Mouse (Mus musculus) liver, postnatal 0 days (tissue): Measurements from ENCODE around the gene Brsk2. TPM values are rescaled to one million over a fixed set of nuclear protein-coding genes. Genes with fewer than 3 reads are reported as not detected.

Source experiments
- ATAC-seq: fragments of 200-750 bp; cut with Nextera tagmentation; 2 replicates; pipeline ENCODE4 v1.8.0; 2017; ENCODE audit warnings: mild to moderate bottlenecking, moderate library complexity
- DNase-seq: peaks from one replicate; pipeline ENCODE4 v3.0.0-alpha.2; 2016
- H3K27ac ChIP-seq: fragments of 300-500 bp; sonication (generic); 2 replicates; pipeline ENCODE4 v1.5.1; 2014; ENCODE audit warnings: antibody characterized with exemption, moderate library complexity, mild to moderate bottlenecking, low read depth
- H3K27me3 ChIP-seq: fragments of 300-500 bp; sonication (generic); 2 replicates; pipeline ENCODE4 v1.6.1; 2014; ENCODE audit warnings: low read length, control low read depth, mixed read lengths; ENCODE audit not compliant: insufficient read depth
- H3K36me3 ChIP-seq: fragments of 300-500 bp; sonication (generic); replicated peaks from 2 replicates; pipeline ENCODE4 v1.6.1; 2014; ENCODE audit warnings: mild to moderate bottlenecking, control low read depth, low read length, moderate library complexity, mixed read lengths; ENCODE audit not compliant: insufficient read depth
- H3K4me1 ChIP-seq: fragments of 300-500 bp; sonication (generic); 2 replicates; pipeline ENCODE4 v1.6.1; 2014; ENCODE audit warnings: antibody characterized with exemption, mild to moderate bottlenecking, control low read depth; ENCODE audit not compliant: insufficient read depth
- H3K4me2 ChIP-seq: fragments of 300-500 bp; sonication (generic); 2 replicates; pipeline ENCODE4 v1.6.1; 2014; ENCODE audit warnings: low read depth, mild to moderate bottlenecking, low read length, moderate library complexity, mixed read lengths
- H3K4me3 ChIP-seq: fragments of 300-500 bp; sonication (generic); 2 replicates; pipeline ENCODE4 v1.5.1; 2014; ENCODE audit warnings: low read depth, low read length
- H3K9ac ChIP-seq: fragments of 300-500 bp; sonication (generic); replicated peaks from 2 replicates; pipeline ENCODE4 v1.6.1; 2014; ENCODE audit warnings: mild to moderate bottlenecking, moderate library complexity
- H3K9me3 ChIP-seq: fragments of 300-500 bp; sonication (generic); 2 replicates; pipeline ENCODE4 v1.6.1; 2016; ENCODE audit warnings: mild to moderate bottlenecking, control low read depth, low read length, mixed read lengths
- CTCF ChIP-seq: sonication (generic); IDR thresholded peaks from 2 replicates; pipeline ENCODE4 v1.5.1; 2016; ENCODE audit warnings: antibody characterized with exemption, low read depth
- EP300 ChIP-seq: IDR thresholded peaks from 2 replicates; pipeline ENCODE4 v1.6.1; 2016; ENCODE audit warnings: antibody characterized with exemption, low read depth, mild to moderate bottlenecking
- WGBS: fragments of 180-500 bp; shearing (Covaris S2); extraction: QIAGEN DNeasy Blood & Tissue Kit; methylation state at CpG from one replicate; pipeline ENCODE4 v1.1.7; 2014; ENCODE audit not compliant: insufficient replicate concordance; 5-methylcytosine and 5-hydroxymethylcytosine counted together
- polyA plus RNA-seq: library from polyadenylated mRNA; unstranded; fragments of >200 nt; fragmentation: Nextera tagmentation; extraction: Ambion mirVana; gene quantifications from 2 replicates; pipeline ENCODE4 v1.2.1, GENCODE M21; 2015

Brsk2 gene
- polyA plus RNA-seq, 1 experiment from 2014 or later: 0.13 TPM

GRCm38 (mm10) chr7:142001597-142002340 lies 52.2 kb downstream of the Brsk2 start:
- Histone ChIP-seq H3K4me1 (no peaks in the 10 kb centered on the region), H3K27ac (no peak overlapping the region), H3K4me3 (no peak overlapping the region), H3K4me2 (no peak overlapping the region), H3K9ac (no peak overlapping the region), H3K36me3 (no peaks in the 10 kb centered on the region), H3K9me3 (no peaks in the 10 kb centered on the region), H3K27me3 (no peaks in the 10 kb centered on the region)
- ATAC-seq (no peak), DNase-seq (no peak)
- WGBS: 87% methylated on average over 19 of the region's 22 CpGs
- TF ChIP-seq EP300 (no peak), CTCF (no peak)

- H3K27ac ChIP-seq: no peak overlapping the region
- H3K9me3 ChIP-seq: no peaks in the 10 kb centered on the region
- H3K36me3 ChIP-seq: peaks cover 41% of the 10 kb centered on the region
- no peaks in the 10 kb centered on the region for H3K27me3 ChIP-seq
- ATAC-seq (peak; percentile 61), DNase-seq (peak; percentile 64)
- peaks cover 12% of the 10 kb centered on the region for H3K4me1 ChIP-seq
- TF ChIP-seq EP300 (no peak), CTCF (peak; percentile 82)
- no peak overlapping the region for H3K4me2 ChIP-seq
- no peak overlapping the region for H3K9ac ChIP-seq
- no peak overlapping the region for H3K4me3 ChIP-seq
- WGBS: 67% methylated on average over 1 of the region's 1 CpGs
These were observed 67.0 kb downstream of the Brsk2 start for GRCm38 (mm10) chr7:142016562-142016961.

- Histone ChIP-seq H3K4me1 (peaks cover 19% of the 10 kb centered on the region), H3K27ac (no peak overlapping the region), H3K9me3 (no peaks in the 10 kb centered on the region), H3K4me2 (no peak overlapping the region), H3K4me3 (no peak overlapping the region), H3K27me3 (no peaks in the 10 kb centered on the region), H3K36me3 (peaks cover 15% of the 10 kb centered on the region; the same call in 1 of the 2 replicates), H3K9ac (no peak overlapping the region)
- DNase-seq (no peak), ATAC-seq (no peak)
- 55% methylated on average over 2 of the region's 2 CpGs for WGBS
- no peak for TF ChIP-seq EP300
- peak; percentile 51 for TF ChIP-seq CTCF
These were observed 70.1 kb downstream of the Brsk2 start for GRCm38 (mm10) chr7:142019699-142020098.

- Histone ChIP-seq H3K4me1 (peaks cover 19% of the 10 kb centered on the region), H3K4me3 (no peak overlapping the region), H3K9me3 (no peaks in the 10 kb centered on the region), H3K9ac (no peak overlapping the region), H3K27me3 (no peaks in the 10 kb centered on the region), H3K36me3 (peaks cover 5% of the 10 kb centered on the region; the same call in 1 of the 2 replicates), H3K4me2 (no peak overlapping the region), H3K27ac (no peak overlapping the region)
- no peak for DNase-seq
- no peak for ATAC-seq
- no peak for TF ChIP-seq EP300
- TF ChIP-seq CTCF: no peak
- 54% methylated on average over 3 of the region's 3 CpGs for WGBS
These were observed 71.3 kb downstream of the Brsk2 start for GRCm38 (mm10) chr7:142020827-142021226.

- ATAC-seq (no peak), DNase-seq (no peak)
- Histone ChIP-seq H3K27me3 (no peaks in the 10 kb centered on the region), H3K9me3 (no peaks in the 10 kb centered on the region), H3K27ac (peak overlapping the region; percentile 63), H3K4me3 (0 out of 2 replicates have a peak overlapping the region, but pooled peaks have one; percentile 2), H3K4me1 (peaks cover 19% of the 10 kb centered on the region), H3K9ac (0 out of 2 replicates have a peak overlapping the region, but pooled peaks have one; percentile 7), H3K4me2 (peak overlapping the region; percentile 42; the same call in 1 of the 2 replicates), H3K36me3 (no peaks in the 10 kb centered on the region)
- TF ChIP-seq CTCF (no peak), EP300 (no peak)
- 76% methylated on average over 2 of the region's 2 CpGs for WGBS
These were observed 75.6 kb downstream of the Brsk2 start for GRCm38 (mm10) chr7:142025196-142025595.

GRCm38 (mm10) chr7:142025926-142026325 lies 76.4 kb downstream of the Brsk2 start:
- Histone ChIP-seq H3K4me1 (peaks cover 14% of the 10 kb centered on the region), H3K27me3 (no peaks in the 10 kb centered on the region), H3K36me3 (no peaks in the 10 kb centered on the region), H3K4me3 (no peak overlapping the region), H3K4me2 (0 out of 2 replicates have a peak overlapping the region, but pooled peaks have one; percentile 42), H3K9ac (no peak overlapping the region; the same call in 1 of the 2 replicates), H3K27ac (peak overlapping the region; percentile 63), H3K9me3 (no peaks in the 10 kb centered on the region)
- ATAC-seq (peak; percentile 97), DNase-seq (peak; percentile 37)
- TF ChIP-seq CTCF: no peak
- no peak for TF ChIP-seq EP300
- WGBS: 80% methylated on average over 4 of the region's 4 CpGs

GRCm38 (mm10) chr7:142030073-142030472 lies 80.5 kb downstream of the Brsk2 start:
- Histone ChIP-seq H3K4me1 (no peaks in the 10 kb centered on the region), H3K4me3 (no peak overlapping the region), H3K27me3 (no peaks in the 10 kb centered on the region), H3K36me3 (peaks cover 4% of the 10 kb centered on the region; the same call in 1 of the 2 replicates), H3K9me3 (no peaks in the 10 kb centered on the region), H3K4me2 (no peak overlapping the region), H3K9ac (no peak overlapping the region), H3K27ac (no peak overlapping the region)
- ATAC-seq (no peak), DNase-seq (no peak)
- no peak for TF ChIP-seq CTCF
- TF ChIP-seq EP300: no peak
